Mouse (Mus musculus) small intestine, adult 2 months (tissue): Measurements from ENCODE around the gene Focad.

Source experiments
- CTCF ChIP-seq: fragments of 200-500 bp; IDR thresholded peaks from 2 replicates; pipeline ENCODE4 v1.5.1; 2012; ENCODE audit warnings: low read depth, mild to moderate bottlenecking, control low read depth, inconsistent platforms, low read length, moderate library complexity, mixed read lengths; ENCODE audit not compliant: insufficient replicate concordance, insufficient read length; ENCODE audit errors: extremely low read depth
- POLR2A ChIP-seq: fragments of 200-500 bp; IDR thresholded peaks from 2 replicates; pipeline ENCODE4 v1.6.1; 2012; ENCODE audit warnings: low read depth, mild to moderate bottlenecking, control low read depth, inconsistent platforms, low read length, moderate library complexity

DNA sequence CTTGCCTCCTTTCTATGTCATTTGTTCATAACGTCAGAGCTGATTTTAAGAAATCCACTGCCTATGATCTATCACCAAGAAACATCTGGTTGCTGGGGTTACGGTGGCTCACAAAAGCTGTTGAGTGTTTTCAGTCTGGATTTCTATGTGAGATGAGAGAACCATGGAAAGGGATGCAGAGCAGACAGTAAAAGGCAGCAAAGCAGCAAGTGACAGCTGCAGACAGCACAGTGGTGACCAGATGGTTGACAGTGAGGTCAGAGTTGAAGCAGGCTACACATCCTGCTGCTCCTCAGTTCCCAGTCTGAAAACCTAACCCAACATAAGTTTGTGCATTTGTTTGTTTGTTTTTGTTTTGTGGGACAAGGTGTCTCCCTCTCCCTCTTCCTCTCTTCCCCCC lies 19.0 kb upstream of the Focad start:
- no peak for TF ChIP-seq CTCF
- TF ChIP-seq POLR2A, result no peak
